Mouse (Mus musculus) small intestine, adult 2 months (tissue): Measurements from ENCODE around the gene Mettl4. TPM values are rescaled to one million over a fixed set of nuclear protein-coding genes. Genes with fewer than 3 reads are reported as not detected.
"Not testable (repeated sequence)": the region's sequence is repeated elsewhere in the genome, so short reads cannot be mapped to it uniquely, and the experiment has no call there.

ENCODE experiments used
- H3K27ac ChIP-seq: fragments of 200-500 bp; 2 replicates; pipeline ENCODE4 v1.5.1; 2012; ENCODE audit warnings: low read depth, low read length, control low read depth, inconsistent platforms; ENCODE audit not compliant: insufficient read depth
- H3K27me3 ChIP-seq: fragments of 200-500 bp; 2 replicates; pipeline ENCODE4 v1.6.1; 2012; ENCODE audit warnings: mild to moderate bottlenecking, moderate library complexity, low read length, inconsistent platforms; ENCODE audit not compliant: control insufficient read depth, insufficient read depth
- H3K36me3 ChIP-seq: fragments of 200-500 bp; 2 replicates; pipeline ENCODE4 v1.6.1; 2012; ENCODE audit warnings: mild to moderate bottlenecking, low read length, control low read depth, inconsistent platforms; ENCODE audit not compliant: control insufficient read depth, insufficient read depth
- H3K4me1 ChIP-seq: fragments of 200-500 bp; 2 replicates; pipeline ENCODE4 v1.6.1; 2012; ENCODE audit warnings: low read length, inconsistent platforms, mixed read lengths; ENCODE audit not compliant: control insufficient read depth, insufficient read depth, insufficient read length
- H3K4me3 ChIP-seq: fragments of 200-500 bp; 2 replicates; pipeline ENCODE4 v1.5.1; 2012; ENCODE audit warnings: low read depth, mild to moderate bottlenecking, control low read depth, inconsistent platforms, low read length, moderate library complexity
- CTCF ChIP-seq: fragments of 200-500 bp; IDR thresholded peaks from 2 replicates; pipeline ENCODE4 v1.5.1; 2012; ENCODE audit warnings: low read depth, mild to moderate bottlenecking, control low read depth, inconsistent platforms, low read length, moderate library complexity, mixed read lengths; ENCODE audit not compliant: insufficient replicate concordance, insufficient read length; ENCODE audit errors: extremely low read depth
- POLR2A ChIP-seq: fragments of 200-500 bp; IDR thresholded peaks from 2 replicates; pipeline ENCODE4 v1.6.1; 2012; ENCODE audit warnings: low read depth, mild to moderate bottlenecking, control low read depth, inconsistent platforms, low read length, moderate library complexity
- WGBS: fragments of 180-500 bp; shearing (Covaris S2); methylation state at CpG from one replicate; pipeline ENCODE4 v1.1.7; 2018; 5-methylcytosine and 5-hydroxymethylcytosine counted together
- polyA plus RNA-seq: library from polyadenylated mRNA; depleted of rRNA; stranded (reverse); fragments of >200 nt; gene quantifications from 2 replicates; pipeline ENCODE4 v1.2.3, GENCODE M21; 2012

Mettl4 gene
- polyA plus RNA-seq, 1 experiment: 0.60 TPM

DNA sequence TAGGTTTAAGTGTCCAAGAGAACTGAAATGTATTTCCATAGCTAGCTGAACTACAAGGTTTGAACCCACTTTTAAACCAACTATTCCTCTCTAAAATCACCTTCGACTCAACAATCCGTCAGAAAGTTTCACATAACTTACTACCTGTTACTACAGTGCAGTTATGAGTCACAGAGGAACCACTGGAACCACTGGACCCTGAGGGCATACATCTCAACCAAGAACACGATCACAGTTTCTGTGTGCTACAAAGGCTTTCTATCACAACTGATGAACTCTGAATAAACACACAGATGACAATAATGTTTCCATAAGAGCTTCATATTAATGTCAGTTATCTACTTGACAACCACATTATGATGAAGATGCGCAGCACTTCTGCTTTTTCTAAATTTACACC lies 11.6 kb downstream of the Mettl4 start:
- Histone ChIP-seq H3K27ac (no peak overlapping the region), H3K27me3 (no peaks in the 10 kb centered on the region), H3K36me3 (peaks cover 14% of the 10 kb centered on the region), H3K4me1 (no peaks in the 10 kb centered on the region), H3K4me3 (no peak overlapping the region)
- 84% methylated on average over 4 of the region's 4 CpGs for WGBS
- TF ChIP-seq POLR2A (no peak), CTCF (no peak)

DNA sequence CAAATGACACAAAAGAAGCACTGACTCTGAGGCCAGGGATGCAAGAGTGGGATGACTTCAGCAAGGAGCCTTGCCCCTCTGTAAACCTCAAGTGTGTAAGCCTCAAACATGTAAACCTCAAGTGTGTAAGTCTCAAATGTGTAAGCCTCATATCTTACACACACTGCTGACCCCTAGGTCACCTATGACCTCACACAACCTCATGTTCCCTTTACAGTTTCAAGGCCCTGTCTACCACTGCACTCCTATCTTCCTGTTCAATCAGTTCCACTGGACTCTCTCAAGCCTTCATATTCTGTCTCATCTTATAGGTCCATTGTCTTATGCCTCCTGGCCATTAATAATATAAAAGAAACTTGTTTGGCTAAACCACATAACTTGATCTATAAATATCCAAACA lies 13.9 kb downstream of the Mettl4 start:
- TF ChIP-seq POLR2A: no peak
- TF ChIP-seq CTCF: no peak
- Histone ChIP-seq H3K4me1 (no peaks in the 10 kb centered on the region), H3K27me3 (no peaks in the 10 kb centered on the region), H3K36me3 (peaks cover 20% of the 10 kb centered on the region), H3K4me3 (no peak overlapping the region), H3K27ac (no peak overlapping the region)

DNA sequence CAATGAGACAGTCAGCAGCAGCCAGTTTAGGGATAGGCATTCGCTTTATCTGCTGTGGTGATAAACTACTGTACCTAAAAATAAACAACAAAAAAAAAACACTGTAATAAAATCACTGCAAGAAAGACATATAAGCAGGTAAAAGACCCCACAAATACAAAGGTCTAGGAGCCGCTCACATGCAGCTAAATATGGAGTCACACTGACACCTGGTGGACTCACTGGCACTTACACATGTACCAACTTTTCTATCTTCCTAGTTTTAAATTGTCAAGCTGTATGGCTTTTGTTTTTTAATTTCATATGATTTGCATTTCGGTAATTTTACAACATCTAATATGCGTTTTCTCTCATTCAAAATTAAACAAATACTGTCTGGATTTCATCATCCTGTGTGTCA lies 14.4 kb downstream of the Mettl4 start:
- peaks cover 20% of the 10 kb centered on the region for H3K36me3 ChIP-seq
- H3K4me1 ChIP-seq: no peaks in the 10 kb centered on the region
- H3K27ac ChIP-seq: no peak overlapping the region
- no peak overlapping the region for H3K4me3 ChIP-seq
- no peak for TF ChIP-seq CTCF
- no peak for TF ChIP-seq POLR2A
- no peaks in the 10 kb centered on the region for H3K27me3 ChIP-seq
- WGBS: 76% methylated on average over 4 of the region's 4 CpGs

DNA sequence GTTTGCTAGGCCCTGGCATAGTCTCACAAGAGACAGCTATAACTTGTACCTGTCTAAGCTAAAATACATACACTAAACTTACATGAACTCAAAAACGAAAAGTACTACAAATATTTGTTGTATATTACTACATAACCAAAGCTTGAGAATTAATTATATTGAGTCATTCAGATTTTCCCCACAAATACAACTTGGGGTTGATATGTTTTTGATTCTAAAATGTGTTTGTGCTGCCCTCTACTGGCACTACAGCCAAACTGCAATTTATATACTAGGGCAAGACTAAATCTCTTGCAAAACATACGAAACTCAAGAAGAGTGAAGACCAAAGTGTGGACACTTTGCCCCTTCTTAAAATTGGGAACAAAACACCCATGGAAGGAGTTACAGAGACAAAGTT lies 19.4 kb downstream of the Mettl4 start:
- not testable (repeated sequence) for H3K4me3 ChIP-seq, H3K27me3 ChIP-seq, H3K4me1 ChIP-seq, H3K27ac ChIP-seq
- H3K36me3 ChIP-seq: peaks cover 15% of the 10 kb centered on the region
- WGBS: 40% methylated on average over 2 of the region's 2 CpGs

DNA sequence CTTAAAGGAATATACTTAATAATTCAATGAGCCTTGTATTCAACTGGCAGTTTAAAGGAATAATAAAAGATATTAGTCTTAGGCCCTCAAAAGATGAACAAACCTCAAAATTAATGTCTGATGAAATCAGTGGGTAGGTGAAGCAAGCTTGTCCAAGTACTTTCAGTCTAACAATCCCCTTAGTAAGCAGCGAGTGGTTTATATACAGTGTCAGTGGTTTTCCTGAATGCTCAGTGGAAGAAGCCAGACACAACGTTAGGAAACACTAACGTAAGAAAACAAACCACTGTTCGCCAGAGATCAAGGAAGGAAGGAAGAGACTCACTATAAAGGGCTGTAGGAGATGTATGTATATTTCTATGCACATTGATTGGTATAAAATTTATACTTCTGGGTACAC lies 23.1 kb downstream of the Mettl4 start:
- no peak overlapping the region for H3K4me3 ChIP-seq
- peaks cover 4% of the 10 kb centered on the region; the same call in 1 of the 2 replicates for H3K36me3 ChIP-seq
- H3K4me1 ChIP-seq: no peaks in the 10 kb centered on the region
- H3K27me3 ChIP-seq: no peaks in the 10 kb centered on the region
- WGBS: 80% methylated on average over 4 of the region's 4 CpGs
- no peak for TF ChIP-seq POLR2A
- no peak for TF ChIP-seq CTCF
- no peak overlapping the region for H3K27ac ChIP-seq

DNA sequence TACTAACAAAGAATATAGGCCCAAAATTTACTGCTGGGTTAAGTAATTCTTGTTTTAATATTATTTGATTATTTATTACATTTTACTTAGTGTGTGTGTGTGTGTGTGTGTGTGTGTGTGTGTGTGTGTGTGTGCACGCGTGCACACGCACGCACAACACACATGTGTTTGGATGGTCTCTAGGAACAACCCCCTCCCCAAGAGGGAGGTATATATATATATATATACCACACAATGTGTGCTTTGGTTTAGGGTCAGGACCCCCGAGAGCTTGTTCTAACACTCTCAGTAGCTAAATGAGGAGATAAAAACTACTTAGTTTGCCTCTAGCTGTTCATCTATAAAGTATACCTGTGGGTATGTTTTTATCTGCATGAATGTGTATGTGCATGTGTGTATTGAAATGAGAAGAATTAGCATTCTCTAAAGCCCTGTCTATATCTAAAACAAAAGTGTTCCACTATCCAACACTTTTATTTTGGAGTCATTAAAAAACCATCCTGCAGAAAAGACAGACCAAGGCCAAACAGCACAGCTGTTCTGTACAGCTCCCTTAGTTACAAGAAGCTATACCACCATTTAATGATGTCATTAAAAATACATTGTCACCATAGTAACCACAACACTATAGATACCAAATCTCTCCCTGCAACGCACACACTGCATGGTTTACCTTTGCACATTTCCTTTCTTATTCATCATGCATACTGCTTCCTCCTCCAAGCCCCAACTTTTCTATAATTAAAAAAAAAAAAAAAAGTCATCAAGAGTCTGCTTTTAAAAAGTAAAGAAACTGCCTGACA lies 76.1 kb downstream of the Mettl4 start:
- TF ChIP-seq CTCF: no peak
- TF ChIP-seq POLR2A: no peak
- 72% methylated on average over 6 of the region's 6 CpGs for WGBS
- H3K4me3 ChIP-seq: no peak overlapping the region
- H3K27ac ChIP-seq: no peak overlapping the region
- no peaks in the 10 kb centered on the region for H3K4me1 ChIP-seq
- H3K36me3 ChIP-seq: no peaks in the 10 kb centered on the region
- no peaks in the 10 kb centered on the region for H3K27me3 ChIP-seq
